Mouse (Mus musculus) adrenal gland (tissue): Measurements from ENCODE around the gene Gm36245.
"Not testable (repeated sequence)": the region's sequence is repeated elsewhere in the genome, so short reads cannot be mapped to it uniquely, and the experiment has no call there.

Experiments used
- intact Hi-C: fragments of 180-260 bp; cut with DNase I; formaldehyde crosslinking; loops from one replicate; pipeline ENCODE4 v1.15.1; 2025
- long read RNA-seq, 2 experiments: library from polyadenylated mRNA; unstranded; transcript quantifications; one replicate each; pipeline ENCODE4 v2.0.0; 2020; ENCODE audit warnings: borderline replicate concordance in 1 of 2; ENCODE audit not compliant: insufficient replicate concordance in 1 of 2

Gm36245 gene
- long read RNA-seq, experiment 1 = 0 reads
- long read RNA-seq, experiment 2 = 0 reads

DNA sequence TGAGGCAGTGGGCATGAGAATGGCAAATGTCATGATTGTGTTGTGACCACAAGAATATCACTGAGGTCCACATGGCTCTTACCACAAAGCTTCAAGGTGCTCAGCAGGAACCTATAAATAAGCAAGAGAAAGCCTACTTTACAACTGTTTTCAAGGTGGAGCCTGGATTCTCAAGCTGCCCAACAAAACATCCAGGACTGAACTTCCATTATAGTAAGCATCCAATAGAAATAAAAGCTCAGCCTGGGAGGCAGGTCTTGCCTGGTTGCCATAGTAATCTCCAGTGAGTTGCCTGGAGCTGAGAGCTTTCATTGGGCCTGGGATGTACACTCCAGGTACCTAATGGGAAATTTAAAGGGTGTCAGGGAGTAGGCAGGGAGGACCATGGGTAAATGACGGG, at the start of gene Gm36245:
Gene Gm36245 (plus strand): TSS at position 301 of the 400 bp plus-strand sequence.
- intact Hi-C loops = no loop called here

DNA sequence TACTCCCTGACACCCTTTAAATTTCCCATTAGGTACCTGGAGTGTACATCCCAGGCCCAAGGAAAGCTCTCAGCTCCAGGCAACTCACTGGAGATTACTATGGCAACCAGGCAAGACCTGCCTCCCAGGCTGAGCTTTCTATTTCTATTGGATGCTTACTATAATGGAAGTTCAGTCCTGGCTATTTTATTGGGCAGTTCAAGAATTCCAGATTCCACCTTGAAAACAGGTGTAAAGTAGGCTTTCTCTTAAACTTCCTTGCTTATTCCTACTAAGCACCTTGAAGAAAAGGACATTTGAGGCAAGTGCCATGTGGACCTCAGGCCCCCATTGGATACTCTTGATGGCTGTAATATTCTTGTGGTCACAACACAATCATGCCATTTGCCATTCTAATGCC, 37.3 kb upstream of the Gm36245 start, which contains the start of gene 1700025B11Rik:
Gene 1700025B11Rik (minus strand): TSS at position 101 of the 400 bp plus-strand sequence.
- intact Hi-C loops = no loop called here

DNA sequence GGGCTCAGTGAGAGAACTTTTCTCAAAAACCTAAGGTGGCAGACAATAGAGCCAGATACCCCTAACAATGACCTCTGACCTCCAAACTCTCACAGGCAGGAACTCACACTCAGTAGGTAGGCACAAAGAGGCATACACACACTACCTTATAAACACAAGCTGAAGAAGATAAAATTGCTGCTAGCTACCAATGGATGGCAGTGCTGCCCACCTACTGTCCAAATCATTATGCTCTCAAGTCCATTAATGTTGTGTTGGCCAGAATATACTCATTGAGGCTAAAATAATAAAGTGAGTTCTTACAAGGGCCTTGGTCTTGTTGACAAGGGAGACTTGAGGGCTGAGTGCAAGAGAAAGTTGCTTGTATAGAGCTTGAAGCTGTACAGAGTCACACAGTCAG, 35.8 kb upstream of the Gm36245 start:
- intact Hi-C loops = no loop called here

DNA sequence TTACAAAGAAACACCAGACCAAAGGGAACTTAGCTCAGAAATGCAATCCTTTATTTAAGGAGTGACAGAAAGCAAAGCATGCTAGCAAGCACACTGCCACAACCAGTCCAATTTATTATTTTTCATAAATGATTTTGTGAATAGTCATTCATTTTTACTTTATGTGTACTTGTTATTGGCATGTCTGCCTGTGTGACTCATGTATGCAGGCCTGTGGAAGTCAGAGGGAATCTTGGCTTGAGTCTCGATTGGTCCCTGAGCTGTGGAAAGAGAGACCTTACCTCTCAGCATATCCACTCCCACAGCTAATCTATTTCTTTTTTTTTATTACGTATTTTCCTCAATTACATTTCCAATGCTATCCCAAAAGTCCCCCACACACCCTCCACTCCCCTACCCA, 20.3 kb upstream of the Gm36245 start:
- intact Hi-C loops = no loop called here

DNA sequence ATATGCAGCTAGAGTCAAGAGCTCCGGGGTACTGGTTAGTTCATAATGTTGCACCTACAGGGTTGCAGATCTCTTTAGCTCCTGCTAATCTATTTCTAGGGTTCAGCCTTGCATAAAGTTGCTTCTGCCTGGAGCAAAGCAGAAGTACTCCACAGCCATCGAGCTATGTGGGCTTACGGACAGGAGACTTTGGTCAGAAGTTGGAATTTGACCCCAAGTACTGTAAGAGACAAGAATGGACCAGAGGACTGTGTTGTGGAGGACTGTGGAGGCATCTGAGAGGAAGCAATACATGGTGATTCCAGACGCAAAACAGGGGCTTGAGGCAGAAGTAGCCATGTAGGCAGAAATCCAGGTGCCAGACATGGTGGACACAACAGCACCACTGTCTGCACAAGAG, 19.7 kb upstream of the Gm36245 start:
- intact Hi-C loops = no loop called here

DNA sequence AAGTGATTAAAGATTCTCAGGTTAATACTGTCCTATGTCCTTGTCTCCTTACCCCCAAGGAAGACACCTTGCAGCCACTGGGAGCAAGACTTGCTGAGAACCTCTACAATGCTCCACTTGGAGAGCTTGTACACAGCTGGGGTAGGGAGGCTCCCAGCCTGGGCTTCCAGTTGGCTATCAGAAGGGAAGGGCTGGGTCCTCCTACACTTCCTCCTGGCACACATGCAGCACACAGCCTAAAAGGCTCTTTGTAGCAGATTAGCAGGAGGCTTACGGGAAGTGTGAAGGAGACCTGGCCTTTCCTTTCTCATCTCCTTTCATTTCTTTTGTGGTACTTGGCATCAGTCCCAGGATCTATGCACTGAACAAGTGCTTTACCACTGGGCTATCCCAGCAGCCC, 17.4 kb upstream of the Gm36245 start:
- intact Hi-C loops = no loop called here

DNA sequence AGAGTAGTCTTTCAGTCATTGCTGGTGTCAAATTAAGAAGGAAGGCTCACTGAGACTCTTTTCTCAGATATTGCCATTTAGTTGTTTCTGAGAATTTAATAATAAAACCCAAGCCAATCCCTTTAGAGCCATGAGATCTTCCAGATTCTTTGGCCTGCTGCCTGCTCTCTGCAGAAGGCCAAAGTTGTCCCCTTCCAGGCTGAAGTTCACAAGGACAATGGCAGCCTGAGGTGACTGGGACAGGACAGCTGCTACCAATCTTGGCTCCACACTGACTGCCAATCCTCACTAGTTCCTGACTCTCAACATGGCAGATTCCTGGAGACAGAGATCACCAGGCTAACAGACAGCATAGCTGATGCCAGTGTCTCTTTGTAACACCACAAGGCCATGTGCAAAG, 12.0 kb upstream of the Gm36245 start:
- intact Hi-C loops = no loop called here

DNA sequence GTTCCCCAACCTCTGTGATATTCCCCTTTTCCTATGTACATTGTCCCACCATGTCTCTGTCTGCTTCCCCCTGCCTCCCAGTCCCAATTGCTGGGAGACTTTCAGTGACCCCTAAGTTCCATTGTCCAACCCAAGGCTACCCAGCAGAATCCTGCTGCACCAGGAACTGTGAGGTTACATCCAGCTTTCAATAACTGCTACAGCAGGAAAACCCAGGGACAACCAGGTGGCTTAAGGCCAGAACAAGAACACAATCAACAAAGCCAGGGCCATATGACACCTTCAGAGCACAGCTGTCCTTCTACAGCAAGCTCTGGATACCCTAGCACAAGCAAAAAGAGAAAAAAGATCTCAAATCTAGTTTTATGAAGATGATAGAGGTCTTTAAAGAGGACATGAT, 10.1 kb upstream of the Gm36245 start:
- intact Hi-C loops = no loop called here

DNA sequence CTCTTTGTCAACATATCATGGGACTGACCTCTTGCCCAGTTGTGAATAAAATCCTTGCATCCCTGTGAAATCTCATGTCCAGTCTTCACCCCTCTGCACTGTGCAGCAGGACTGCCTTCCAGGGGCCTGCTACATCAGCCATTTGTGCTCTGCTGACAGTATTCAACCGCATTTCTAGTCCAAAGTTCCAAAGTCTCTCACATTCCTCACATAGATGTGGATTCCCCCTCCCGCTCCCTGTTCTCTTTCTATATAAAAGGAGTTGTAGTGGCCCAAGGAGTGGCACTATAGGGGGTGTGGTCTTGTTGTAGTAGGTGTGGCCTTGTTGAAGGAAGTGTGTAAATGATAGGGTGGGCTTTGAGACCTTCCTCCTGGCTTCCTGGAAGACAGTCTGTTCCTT, 8.2 kb upstream of the Gm36245 start:
- intact Hi-C loops = no loop called here

DNA sequence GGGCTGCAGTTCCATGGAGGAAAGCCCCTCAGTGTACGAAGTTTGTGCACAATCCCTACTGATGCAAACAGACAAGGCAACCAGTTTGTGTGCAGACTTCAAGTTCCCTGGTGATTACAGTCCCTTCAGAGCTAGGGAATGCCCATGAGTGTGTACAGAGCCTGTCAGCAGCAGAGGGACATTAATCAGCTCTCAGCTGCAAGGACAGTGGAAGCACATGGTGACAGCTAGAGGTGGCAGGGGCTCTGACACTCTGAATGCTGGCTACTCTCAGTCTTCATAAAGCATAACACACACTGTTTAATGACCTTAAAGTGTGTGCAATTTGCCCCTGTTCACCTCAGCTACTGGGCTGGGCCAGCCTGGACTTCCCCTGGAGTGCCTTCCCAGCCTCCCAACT, 5.5 kb upstream of the Gm36245 start:
- intact Hi-C loops = no loop called here

DNA sequence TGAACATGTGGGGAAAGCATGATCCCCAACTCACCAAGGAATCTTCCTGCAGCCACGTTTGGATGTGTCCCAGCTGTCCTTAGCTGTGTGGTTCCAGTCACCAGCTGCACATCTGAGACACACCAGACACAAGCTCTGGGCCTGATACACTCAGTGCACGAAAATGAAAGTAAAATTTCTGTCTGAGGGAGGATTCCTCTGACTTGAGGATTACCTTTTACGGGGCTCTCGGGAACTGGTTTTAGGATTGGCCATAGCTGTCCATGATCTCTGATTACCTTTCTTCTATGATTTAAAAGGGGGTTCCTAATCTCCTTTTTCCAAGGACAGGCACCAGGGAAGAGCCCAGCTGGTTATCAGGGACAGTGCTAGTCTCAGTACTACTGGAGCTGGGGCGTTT, 3.1 kb upstream of the Gm36245 start, which contains the start of gene Apol10b:
Gene Apol10b (minus strand): TSS at position 165 of the 400 bp plus-strand sequence.
- intact Hi-C loops = no loop called here

DNA sequence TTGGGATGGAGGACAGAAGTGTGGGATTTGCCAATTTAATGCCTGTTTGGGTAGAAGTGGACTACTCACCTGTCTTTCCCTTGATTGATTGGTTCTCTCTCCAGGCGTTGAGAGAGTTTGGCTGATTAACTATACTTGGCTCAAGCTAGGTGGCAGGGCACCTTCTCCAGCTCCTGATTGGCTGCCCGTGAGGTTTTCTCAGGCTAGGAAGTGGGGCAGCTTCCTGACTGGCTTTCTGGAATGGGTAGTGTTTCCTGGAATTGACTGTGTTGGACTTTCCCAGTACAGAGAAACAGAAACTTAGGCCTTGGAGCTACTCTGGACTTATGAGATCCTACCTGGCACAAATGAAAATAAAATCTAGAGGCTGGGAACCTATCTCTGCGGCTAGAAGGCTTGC, 629 bp upstream of the Gm36245 start:
- intact Hi-C loops = no loop called here

DNA sequence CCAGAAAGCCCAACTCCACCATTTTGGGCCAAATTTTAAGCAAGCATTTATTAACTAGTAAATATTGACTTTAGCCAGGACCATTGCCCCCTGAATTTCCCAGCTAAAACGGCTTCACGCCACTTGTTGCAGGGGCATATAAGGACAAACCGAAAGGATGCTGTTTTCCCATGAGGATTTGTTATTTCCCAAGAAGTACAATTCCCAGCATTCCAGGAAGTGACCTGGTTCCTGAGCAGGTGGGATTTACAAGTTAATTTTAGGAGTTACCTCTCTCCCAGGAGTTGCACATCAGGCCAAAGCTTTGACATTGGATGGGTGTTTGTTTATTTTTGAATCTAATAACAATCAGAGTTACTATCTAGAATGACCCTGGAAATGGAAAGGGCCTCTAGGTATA, 7.0 kb downstream of the Gm36245 start:
- intact Hi-C loops = no loop called here

DNA sequence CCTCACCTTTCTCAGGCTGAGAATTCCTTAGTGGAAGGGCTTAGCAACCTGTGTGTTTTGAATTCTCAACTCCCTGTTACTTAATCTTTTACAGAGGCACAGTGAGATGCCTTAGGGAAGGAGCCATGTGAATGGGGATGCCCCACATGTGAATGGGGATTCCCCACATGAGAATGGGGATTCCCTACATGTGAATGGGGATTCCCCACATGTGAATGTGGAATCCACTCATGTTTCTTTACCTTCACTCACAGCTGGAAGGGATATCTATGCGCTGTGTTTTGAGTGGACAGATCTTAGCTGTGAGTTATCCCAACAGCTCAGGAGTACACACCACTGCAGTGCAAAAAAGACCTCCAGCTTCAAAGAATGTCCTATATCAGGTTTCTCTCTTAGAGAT, 25.7 kb downstream of the Gm36245 start:
- intact Hi-C loops = no loop called here

DNA sequence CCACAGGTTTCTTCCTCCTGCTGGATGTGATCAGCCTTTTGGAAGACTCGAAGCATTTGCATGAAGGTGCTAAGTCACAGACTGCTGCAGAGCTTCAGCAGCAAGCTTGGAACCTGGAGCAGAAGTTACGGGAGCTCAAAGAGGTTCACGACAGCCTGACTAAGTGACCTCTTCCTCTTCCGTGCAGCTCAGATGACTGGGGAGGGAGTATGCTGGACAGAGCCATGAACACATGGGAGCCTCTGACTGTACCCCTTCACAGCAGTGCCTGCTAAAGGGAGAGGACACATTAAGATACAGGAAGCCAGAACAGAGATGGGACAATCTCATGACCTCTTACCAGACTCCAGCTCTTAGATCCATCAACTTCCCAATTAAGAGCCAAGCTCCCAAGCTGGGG, 27.4 kb downstream of the Gm36245 start:
- intact Hi-C loops = not testable (repeated sequence)

DNA sequence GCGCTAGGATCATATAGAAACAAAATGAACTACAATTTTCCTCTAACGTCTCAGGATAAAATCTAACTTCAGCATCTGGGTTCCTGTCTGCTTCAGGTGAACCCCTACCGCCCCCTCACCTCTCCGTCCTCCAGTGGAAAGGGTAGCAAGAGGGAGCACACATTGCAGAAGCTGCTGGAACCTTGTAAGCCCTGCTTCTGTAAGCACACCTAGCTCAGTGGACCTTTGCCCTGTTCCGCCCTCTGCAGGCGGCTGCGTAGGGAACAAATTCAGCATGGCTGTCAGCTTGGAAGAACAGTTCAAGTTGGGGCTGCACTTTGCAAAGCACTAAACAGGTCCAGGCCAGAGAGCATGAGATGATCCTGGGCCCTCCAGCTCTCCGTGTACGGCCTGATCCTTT, 29.6 kb downstream of the Gm36245 start:
- intact Hi-C loops = not testable (repeated sequence)

DNA sequence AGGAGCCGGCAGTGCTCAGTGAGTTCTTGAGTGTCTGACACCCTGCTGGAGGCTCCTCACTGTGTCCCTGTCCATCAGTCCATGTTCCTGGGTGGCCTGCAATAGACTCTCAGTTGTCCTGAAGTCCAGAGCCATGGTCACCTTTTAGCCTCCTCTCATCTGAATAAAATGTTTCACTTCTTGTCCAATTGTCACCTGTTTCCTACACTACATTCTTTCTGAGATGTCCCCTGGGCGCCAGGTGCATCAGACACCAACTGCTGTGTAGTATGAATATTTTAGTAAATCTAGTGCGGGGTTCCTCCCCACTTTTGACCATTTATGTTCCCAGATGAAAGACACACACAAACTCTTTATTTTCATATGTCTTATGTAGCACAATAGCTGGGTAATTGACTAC, 30.8 kb downstream of the Gm36245 start:
- intact Hi-C loops = loop anchor here (5.0 kb wide), 1 partner anchor 108 kb away; no protein-coding TSS in a partner anchor

DNA sequence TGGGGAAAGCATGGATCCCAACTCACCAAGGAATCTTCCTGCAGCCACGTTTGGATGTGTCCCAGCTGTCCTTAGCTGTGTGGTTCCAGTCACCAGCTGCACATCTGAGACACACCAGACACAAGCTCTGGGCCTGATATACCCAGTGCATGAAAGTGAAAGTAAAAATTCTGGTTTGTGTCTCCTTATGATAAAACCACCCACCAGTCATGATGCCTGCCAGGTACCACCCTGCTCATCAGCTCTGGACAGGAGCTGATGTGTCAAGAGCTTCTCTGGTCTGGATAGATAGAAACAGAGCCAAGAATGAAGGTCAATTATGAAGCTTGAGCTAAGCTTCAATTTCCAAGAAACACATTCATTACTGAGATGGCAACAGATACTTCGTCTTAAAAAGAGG, 44.1 kb downstream of the Gm36245 start, which contains the start of gene Apol11b:
Gene Apol11b (minus strand): TSS at position 111 of the 400 bp plus-strand sequence.
- intact Hi-C loops = not testable (repeated sequence)

DNA sequence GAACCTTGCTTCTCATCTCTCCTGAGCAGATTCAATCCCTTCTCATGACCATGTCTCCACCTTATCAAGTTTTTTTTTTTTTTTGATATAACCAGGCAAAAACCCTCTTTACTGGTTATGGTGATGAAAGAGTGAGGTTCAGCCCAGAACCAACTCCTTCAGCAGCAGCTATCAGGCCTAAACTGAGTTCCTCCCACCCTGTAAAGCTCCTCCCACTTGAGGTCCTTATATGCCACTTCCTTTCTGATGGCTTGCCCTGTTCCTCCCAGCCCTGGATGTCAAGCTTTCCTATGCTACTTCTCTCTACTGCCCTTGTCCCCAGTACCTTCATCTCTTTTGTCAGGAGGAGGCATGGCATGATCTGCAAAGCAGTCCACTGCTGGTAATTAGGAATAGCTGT, 52.1 kb downstream of the Gm36245 start:
- intact Hi-C loops = not testable (repeated sequence)
